Mouse (Mus musculus): Measurements from ENCODE around the gene Hoxa5. TPM values are rescaled to one million over a fixed set of nuclear protein-coding genes. Genes with fewer than 3 reads are reported as not detected.
A peak's percentile ranks its signal among the peaks of the same experiment; 100 is the strongest.

The Hoxa5 gene
- 15.7 and 16.6 TPM in 2 replicates for polyA plus RNA-seq (2014; fragmentation: Nextera tagmentation; extraction: Ambion mirVana)

GRCm38 (mm10) chr6:52204050-52204752, at the start of gene Hoxa5:
Gene Hoxa5 (minus strand): TSS chr6:52204587.
- WGBS, result under 1% methylated on average over 65 of the region's 65 CpGs
- Histone ChIP-seq H3K36me3 (ENCODE audit: control insufficient read depth, insufficient read depth, low read length) (peaks cover 55% of the 10 kb centered on the region), H3K4me2 (replicated peaks; ENCODE audit: low read depth, low read length) (peak within 1 kb of the TSS; percentile 97), H3K4me3 (ENCODE audit: low read length) (peak within 1 kb of the TSS; percentile 65), H3K9me3 (ENCODE audit: control insufficient read depth, low read length) (no peaks in the 10 kb centered on the region), H3K4me1 (ENCODE audit: control insufficient read depth, insufficient read depth, low read length) (peaks cover 76% of the 10 kb centered on the region), H3K27ac (ENCODE audit: low read depth, low read length) (peak within 1 kb of the TSS; percentile 88), H3K27me3 (ENCODE audit: control insufficient read depth, insufficient read depth, low read length) (no peaks in the 10 kb centered on the region; the same call in 1 of the 2 replicates), H3K9ac (ENCODE audit: low read depth, low read length) (peak within 1 kb of the TSS; percentile 91)
- peak; percentile 70 for ATAC-seq (ENCODE audit: low FRiP score, low TSS enrichment)

- 0 out of 2 replicates have a peak, but pooled peaks have one; percentile 9 for ATAC-seq (ENCODE audit: low FRiP score, low TSS enrichment)
- WGBS, result under 1% methylated on average over 59 of the region's 59 CpGs
- Histone ChIP-seq H3K4me3 (ENCODE audit: low read length) (peak overlapping the region; percentile 33), H3K9ac (ENCODE audit: low read depth, low read length) (no peak overlapping the region), H3K4me1 (ENCODE audit: control insufficient read depth, insufficient read depth, low read length) (peaks cover 26% of the 10 kb centered on the region), H3K27ac (ENCODE audit: low read depth, low read length) (no peak overlapping the region), H3K9me3 (ENCODE audit: control insufficient read depth, low read length) (no peaks in the 10 kb centered on the region), H3K27me3 (ENCODE audit: control insufficient read depth, insufficient read depth, low read length) (peaks cover 61% of the 10 kb centered on the region), H3K36me3 (ENCODE audit: control insufficient read depth, insufficient read depth, low read length) (no peaks in the 10 kb centered on the region), H3K4me2 (replicated peaks; ENCODE audit: low read depth, low read length) (peak overlapping the region; percentile 41)
These were observed 49.4 kb upstream of the Hoxa5 start for GRCm38 (mm10) chr6:52253511-52254500.

GRCm38 (mm10) chr6:52252775-52253376, 48.5 kb upstream of the Hoxa5 start:
- WGBS, result 6% methylated on average over 35 of the region's 35 CpGs
- Histone ChIP-seq H3K4me1 (ENCODE audit: control insufficient read depth, insufficient read depth, low read length) (peaks cover 32% of the 10 kb centered on the region), H3K4me2 (replicated peaks; ENCODE audit: low read depth, low read length) (peak overlapping the region; percentile 41), H3K36me3 (ENCODE audit: control insufficient read depth, insufficient read depth, low read length) (no peaks in the 10 kb centered on the region), H3K4me3 (ENCODE audit: low read length) (peak overlapping the region; percentile 33), H3K27me3 (ENCODE audit: control insufficient read depth, insufficient read depth, low read length) (peaks cover 51% of the 10 kb centered on the region), H3K27ac (ENCODE audit: low read depth, low read length) (no peak overlapping the region), H3K9me3 (ENCODE audit: control insufficient read depth, low read length) (no peaks in the 10 kb centered on the region), H3K9ac (ENCODE audit: low read depth, low read length) (peak overlapping the region; percentile 28; the same call in 1 of the 2 replicates)
- ATAC-seq (ENCODE audit: low FRiP score, low TSS enrichment), result peak; percentile 11; the same call in 1 of the 2 replicates

GRCm38 (mm10) chr6:52252016-52252774, 47.8 kb upstream of the Hoxa5 start:
- H3K9me3 ChIP-seq (ENCODE audit: control insufficient read depth, low read length), result no peaks in the 10 kb centered on the region
- peaks cover 47% of the 10 kb centered on the region for H3K27me3 ChIP-seq (ENCODE audit: control insufficient read depth, insufficient read depth, low read length)
- ATAC-seq (ENCODE audit: low FRiP score, low TSS enrichment), result no peak
- H3K4me2 ChIP-seq (replicated peaks; ENCODE audit: low read depth, low read length), result peak overlapping the region; percentile 41; the same call in 1 of the 2 replicates
- 0 out of 2 replicates have a peak overlapping the region, but pooled peaks have one; percentile 28 for H3K9ac ChIP-seq (ENCODE audit: low read depth, low read length)
- H3K27ac ChIP-seq (ENCODE audit: low read depth, low read length), result no peak overlapping the region
- 28% methylated on average over 24 of the region's 24 CpGs for WGBS
- peak overlapping the region; percentile 33 for H3K4me3 ChIP-seq (ENCODE audit: low read length)
- no peaks in the 10 kb centered on the region for H3K36me3 ChIP-seq (ENCODE audit: control insufficient read depth, insufficient read depth, low read length)
- H3K4me1 ChIP-seq (ENCODE audit: control insufficient read depth, insufficient read depth, low read length), result peaks cover 32% of the 10 kb centered on the region

- WGBS, result 31% methylated on average over 7 of the region's 7 CpGs
- Histone ChIP-seq H3K9ac (ENCODE audit: low read depth, low read length) (no peak overlapping the region), H3K36me3 (ENCODE audit: control insufficient read depth, insufficient read depth, low read length) (no peaks in the 10 kb centered on the region), H3K4me3 (ENCODE audit: low read length) (no peak overlapping the region), H3K27ac (ENCODE audit: low read depth, low read length) (no peak overlapping the region), H3K9me3 (ENCODE audit: control insufficient read depth, low read length) (no peaks in the 10 kb centered on the region), H3K4me2 (replicated peaks; ENCODE audit: low read depth, low read length) (no peak overlapping the region), H3K27me3 (ENCODE audit: control insufficient read depth, insufficient read depth, low read length) (peaks cover 43% of the 10 kb centered on the region), H3K4me1 (ENCODE audit: control insufficient read depth, insufficient read depth, low read length) (peaks cover 32% of the 10 kb centered on the region)
- ATAC-seq (ENCODE audit: low FRiP score, low TSS enrichment), result no peak
These were observed 46.9 kb upstream of the Hoxa5 start for GRCm38 (mm10) chr6:52251177-52251879.

- Histone ChIP-seq H3K4me3 (ENCODE audit: low read length) (peak overlapping the region; percentile 75), H3K4me2 (replicated peaks; ENCODE audit: low read depth, low read length) (peak overlapping the region; percentile 83), H3K36me3 (ENCODE audit: control insufficient read depth, insufficient read depth, low read length) (no peaks in the 10 kb centered on the region), H3K27me3 (ENCODE audit: control insufficient read depth, insufficient read depth, low read length) (peaks cover 30% of the 10 kb centered on the region), H3K4me1 (ENCODE audit: control insufficient read depth, insufficient read depth, low read length) (peaks cover 32% of the 10 kb centered on the region), H3K9me3 (ENCODE audit: control insufficient read depth, low read length) (no peaks in the 10 kb centered on the region), H3K9ac (ENCODE audit: low read depth, low read length) (peak overlapping the region; percentile 75; the same call in 1 of the 2 replicates), H3K27ac (ENCODE audit: low read depth, low read length) (no peak overlapping the region; the same call in 1 of the 2 replicates)
- ATAC-seq (ENCODE audit: low FRiP score, low TSS enrichment), result no peak
- 26% methylated on average over 4 of the region's 4 CpGs for WGBS
These were observed 45.4 kb upstream of the Hoxa5 start for GRCm38 (mm10) chr6:52249826-52250225.

- H3K4me1 ChIP-seq (ENCODE audit: control insufficient read depth, insufficient read depth, low read length), result peaks cover 32% of the 10 kb centered on the region
- no peak for ATAC-seq (ENCODE audit: low FRiP score, low TSS enrichment)
- peak overlapping the region; percentile 75 for H3K9ac ChIP-seq (ENCODE audit: low read depth, low read length)
- H3K36me3 ChIP-seq (ENCODE audit: control insufficient read depth, insufficient read depth, low read length), result no peaks in the 10 kb centered on the region
- peaks cover 29% of the 10 kb centered on the region for H3K27me3 ChIP-seq (ENCODE audit: control insufficient read depth, insufficient read depth, low read length)
- 6% methylated on average over 16 of the region's 16 CpGs for WGBS
- H3K9me3 ChIP-seq (ENCODE audit: control insufficient read depth, low read length), result no peaks in the 10 kb centered on the region
- H3K4me3 ChIP-seq (ENCODE audit: low read length), result peak overlapping the region; percentile 75
- peak overlapping the region; percentile 83 for H3K4me2 ChIP-seq (replicated peaks; ENCODE audit: low read depth, low read length)
- H3K27ac ChIP-seq (ENCODE audit: low read depth, low read length), result peak overlapping the region; percentile 88
These were observed 45.0 kb upstream of the Hoxa5 start for GRCm38 (mm10) chr6:52249415-52249738.

All from kidney, embryonic 14.5 days (tissue).